Mouse (Mus musculus): ENCODE results near the gene Bcas1. TPM values are rescaled to one million over a fixed set of nuclear protein-coding genes. Genes with fewer than 3 reads are reported as not detected.
"Not testable (repeated sequence)": the region's sequence is repeated elsewhere in the genome, so short reads cannot be mapped to it uniquely, and the experiment has no call there.

Bcas1 gene
- polyA plus RNA-seq, 1 experiment from 2014 or later = 1.1 TPM

DNA sequence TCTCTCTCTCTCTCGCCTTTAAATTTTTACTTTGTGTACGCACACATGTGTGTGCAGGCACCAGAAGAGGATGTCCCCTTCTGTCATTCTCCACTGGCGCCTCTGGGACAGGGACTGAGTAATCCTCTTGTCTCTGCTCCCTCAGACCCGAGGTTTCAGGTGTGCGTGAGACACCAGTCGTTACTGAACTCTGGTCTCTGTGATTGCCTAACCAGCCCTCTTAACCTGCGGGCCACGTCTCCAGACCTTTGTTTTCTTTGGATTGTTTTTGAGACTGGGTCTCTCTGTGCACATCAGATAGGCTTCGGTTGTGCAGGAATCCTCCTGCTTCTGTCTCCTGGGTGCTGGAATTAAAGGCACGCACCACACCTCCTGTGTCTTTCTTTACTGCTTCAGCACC lies 31.5 kb upstream of the Bcas1 start:
- Histone ChIP-seq H3K4me1 (replicated peaks) (no peaks in the 10 kb centered on the region), H3K27me3 (replicated peaks) (peaks cover 82% of the 10 kb centered on the region), H3K36me3 (no peaks in the 10 kb centered on the region), H3K27ac (ENCODE audit: poor library complexity, severe bottlenecking) (no peak overlapping the region), H3K9me3 (replicated peaks) (no peaks in the 10 kb centered on the region), H3K9ac (no peak overlapping the region), H3K4me3 (no peak overlapping the region), H3K4me2 (no peak overlapping the region)
- WGBS = 67% methylated on average over 10 of the region's 10 CpGs
- ATAC-seq (ENCODE audit: insufficient number of reproducible peaks, low FRiP score) = no peak

GRCm38 (mm10) chr2:170453809-170454208 lies 26.2 kb upstream of the Bcas1 start:
- H3K4me1 ChIP-seq (replicated peaks); H3K9me3 ChIP-seq (replicated peaks); H3K4me2 ChIP-seq; H3K9ac ChIP-seq; H3K27ac ChIP-seq (ENCODE audit: poor library complexity, severe bottlenecking); H3K36me3 ChIP-seq; ATAC-seq (ENCODE audit: insufficient number of reproducible peaks, low FRiP score); H3K4me3 ChIP-seq: not testable (repeated sequence)
- WGBS = 38% methylated on average over 4 of the region's 4 CpGs
- H3K27me3 ChIP-seq (replicated peaks) = peaks cover 73% of the 10 kb centered on the region

- H3K27ac ChIP-seq (ENCODE audit: poor library complexity, severe bottlenecking) = no peak overlapping the region
- no peaks in the 10 kb centered on the region for H3K36me3 ChIP-seq
- 7% methylated on average over 9 of the region's 9 CpGs for WGBS
- H3K4me2 ChIP-seq = peak overlapping the region; percentile 34
- H3K27me3 ChIP-seq (replicated peaks) = peaks cover 73% of the 10 kb centered on the region
- no peak overlapping the region for H3K9ac ChIP-seq
- H3K9me3 ChIP-seq (replicated peaks) = no peaks in the 10 kb centered on the region; the same call in 1 of the 2 replicates
- H3K4me1 ChIP-seq (replicated peaks) = 0 out of 2 replicates have a peak, but pooled peaks cover 3% of the 10 kb centered on the region
- no peak for ATAC-seq (ENCODE audit: insufficient number of reproducible peaks, low FRiP score)
- H3K4me3 ChIP-seq = no peak overlapping the region
Observed at GRCm38 (mm10) chr2:170450933-170451332, 23.3 kb upstream of the Bcas1 start.

DNA sequence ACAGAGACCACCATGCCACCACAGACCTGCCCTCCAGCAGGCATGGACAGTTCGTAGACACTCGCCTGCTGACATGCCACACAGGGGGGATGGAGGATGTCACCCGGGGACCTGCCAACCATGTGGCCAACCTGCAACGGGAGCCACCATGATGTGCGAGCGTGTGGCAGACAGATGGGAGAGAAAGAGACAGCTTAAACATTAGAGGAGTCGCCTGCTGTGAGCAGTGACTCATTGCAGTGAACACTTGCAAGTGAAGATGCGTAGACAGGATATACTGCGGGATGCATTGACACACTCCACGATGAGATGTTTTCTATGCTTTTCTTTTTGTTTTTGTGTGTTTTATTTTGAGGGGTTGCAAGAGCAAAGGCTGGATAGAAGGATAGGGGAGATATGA lies 20.0 kb upstream of the Bcas1 start:
- no peak overlapping the region for H3K4me3 ChIP-seq
- no peaks in the 10 kb centered on the region for H3K36me3 ChIP-seq
- peaks cover 64% of the 10 kb centered on the region for H3K27me3 ChIP-seq (replicated peaks)
- H3K27ac ChIP-seq (ENCODE audit: poor library complexity, severe bottlenecking) = no peak overlapping the region
- 67% methylated on average over 10 of the region's 10 CpGs for WGBS
- 0 out of 2 replicates have a peak, but pooled peaks cover 3% of the 10 kb centered on the region for H3K4me1 ChIP-seq (replicated peaks)
- H3K9ac ChIP-seq = no peak overlapping the region
- ATAC-seq (ENCODE audit: insufficient number of reproducible peaks, low FRiP score) = no peak
- no peak overlapping the region for H3K4me2 ChIP-seq
- no peaks in the 10 kb centered on the region; the same call in 1 of the 2 replicates for H3K9me3 ChIP-seq (replicated peaks)

GRCm38 (mm10) chr2:170446843-170447383 lies 19.3 kb upstream of the Bcas1 start:
- no peak overlapping the region for H3K4me2 ChIP-seq
- WGBS = 81% methylated on average over 5 of the region's 5 CpGs
- H3K9me3 ChIP-seq (replicated peaks) = no peaks in the 10 kb centered on the region; the same call in 1 of the 2 replicates
- no peak overlapping the region for H3K4me3 ChIP-seq
- H3K36me3 ChIP-seq = no peaks in the 10 kb centered on the region
- H3K27ac ChIP-seq (ENCODE audit: poor library complexity, severe bottlenecking) = no peak overlapping the region
- 0 out of 2 replicates have a peak, but pooled peaks cover 3% of the 10 kb centered on the region for H3K4me1 ChIP-seq (replicated peaks)
- peaks cover 59% of the 10 kb centered on the region for H3K27me3 ChIP-seq (replicated peaks)
- no peak overlapping the region for H3K9ac ChIP-seq
- ATAC-seq (ENCODE audit: insufficient number of reproducible peaks, low FRiP score) = no peak

DNA sequence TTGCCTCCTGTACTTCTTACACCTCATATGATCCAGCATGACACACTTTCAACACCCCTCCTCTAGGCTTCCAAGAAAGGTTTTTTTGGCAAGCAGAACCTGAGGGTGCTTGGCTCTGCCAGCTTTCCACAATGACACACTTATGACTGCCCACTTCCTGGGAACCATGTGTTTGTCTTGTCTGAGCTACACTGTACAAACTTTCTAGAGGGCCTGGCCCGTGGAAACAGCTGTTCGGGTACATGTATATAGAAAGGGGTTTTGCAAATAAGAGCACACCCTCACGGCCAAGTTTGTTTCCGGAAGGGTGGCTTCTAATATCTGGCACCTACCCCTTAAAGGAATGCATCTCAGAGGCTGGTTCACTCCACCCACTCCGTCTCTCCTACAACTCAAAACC lies 18.2 kb upstream of the Bcas1 start:
- H3K4me1 ChIP-seq (replicated peaks) = no peaks in the 10 kb centered on the region
- H3K27ac ChIP-seq (ENCODE audit: poor library complexity, severe bottlenecking) = no peak overlapping the region
- H3K36me3 ChIP-seq = no peaks in the 10 kb centered on the region
- no peaks in the 10 kb centered on the region; the same call in 1 of the 2 replicates for H3K9me3 ChIP-seq (replicated peaks)
- no peak overlapping the region for H3K9ac ChIP-seq
- no peak overlapping the region for H3K4me2 ChIP-seq
- no peak for ATAC-seq (ENCODE audit: insufficient number of reproducible peaks, low FRiP score)
- 77% methylated on average over 5 of the region's 5 CpGs for WGBS
- H3K4me3 ChIP-seq = no peak overlapping the region
- H3K27me3 ChIP-seq (replicated peaks) = peaks cover 63% of the 10 kb centered on the region

- 50% methylated on average over 3 of the region's 3 CpGs for WGBS
- Histone ChIP-seq H3K9me3 (replicated peaks) (no peaks in the 10 kb centered on the region), H3K4me1 (replicated peaks) (no peaks in the 10 kb centered on the region), H3K4me3 (no peak overlapping the region), H3K9ac (no peak overlapping the region), H3K27me3 (replicated peaks) (peaks cover 65% of the 10 kb centered on the region), H3K4me2 (no peak overlapping the region), H3K36me3 (no peaks in the 10 kb centered on the region), H3K27ac (ENCODE audit: poor library complexity, severe bottlenecking) (no peak overlapping the region)
- no peak for ATAC-seq (ENCODE audit: insufficient number of reproducible peaks, low FRiP score)
Observed at GRCm38 (mm10) chr2:170442535-170442934, 14.9 kb upstream of the Bcas1 start.

- Histone ChIP-seq H3K27ac (ENCODE audit: poor library complexity, severe bottlenecking) (no peak overlapping the region), H3K4me2 (no peak overlapping the region), H3K9me3 (replicated peaks) (no peaks in the 10 kb centered on the region), H3K36me3 (no peaks in the 10 kb centered on the region), H3K4me3 (no peak overlapping the region), H3K27me3 (replicated peaks) (peaks cover 68% of the 10 kb centered on the region), H3K4me1 (replicated peaks) (no peaks in the 10 kb centered on the region), H3K9ac (no peak overlapping the region)
- 46% methylated on average over 13 of the region's 13 CpGs for WGBS
- no peak for ATAC-seq (ENCODE audit: insufficient number of reproducible peaks, low FRiP score)
Observed at GRCm38 (mm10) chr2:170438782-170439181, 11.1 kb upstream of the Bcas1 start.

GRCm38 (mm10) chr2:170436204-170436603 lies 8.6 kb upstream of the Bcas1 start:
- peaks cover 54% of the 10 kb centered on the region for H3K27me3 ChIP-seq (replicated peaks)
- no peaks in the 10 kb centered on the region for H3K36me3 ChIP-seq
- no peak overlapping the region for H3K4me2 ChIP-seq
- no peak for ATAC-seq (ENCODE audit: insufficient number of reproducible peaks, low FRiP score)
- H3K9ac ChIP-seq = no peak overlapping the region
- H3K9me3 ChIP-seq (replicated peaks) = no peaks in the 10 kb centered on the region
- H3K27ac ChIP-seq (ENCODE audit: poor library complexity, severe bottlenecking) = no peak overlapping the region
- no peak overlapping the region for H3K4me3 ChIP-seq
- no peaks in the 10 kb centered on the region for H3K4me1 ChIP-seq (replicated peaks)
- WGBS = 59% methylated on average over 4 of the region's 4 CpGs

- no peak overlapping the region for H3K4me2 ChIP-seq
- no peak overlapping the region for H3K9ac ChIP-seq
- H3K36me3 ChIP-seq = no peaks in the 10 kb centered on the region
- no peak for ATAC-seq (ENCODE audit: insufficient number of reproducible peaks, low FRiP score)
- H3K27ac ChIP-seq (ENCODE audit: poor library complexity, severe bottlenecking) = no peak overlapping the region
- H3K9me3 ChIP-seq (replicated peaks) = no peaks in the 10 kb centered on the region
- H3K27me3 ChIP-seq (replicated peaks) = peaks cover 24% of the 10 kb centered on the region
- WGBS = 54% methylated on average over 6 of the region's 6 CpGs
- no peak overlapping the region for H3K4me3 ChIP-seq
- H3K4me1 ChIP-seq (replicated peaks) = no peaks in the 10 kb centered on the region
Observed at GRCm38 (mm10) chr2:170432152-170432551, 4.5 kb upstream of the Bcas1 start.

- no peak overlapping the region for H3K4me3 ChIP-seq
- no peak for ATAC-seq (ENCODE audit: insufficient number of reproducible peaks, low FRiP score)
- H3K9me3 ChIP-seq (replicated peaks) = no peaks in the 10 kb centered on the region
- H3K36me3 ChIP-seq = no peaks in the 10 kb centered on the region
- H3K27me3 ChIP-seq (replicated peaks) = peaks cover 5% of the 10 kb centered on the region
- no peak overlapping the region for H3K27ac ChIP-seq (ENCODE audit: poor library complexity, severe bottlenecking)
- H3K9ac ChIP-seq = no peak overlapping the region
- no peaks in the 10 kb centered on the region for H3K4me1 ChIP-seq (replicated peaks)
- WGBS = 64% methylated on average over 8 of the region's 8 CpGs
- no peak overlapping the region for H3K4me2 ChIP-seq
Observed at GRCm38 (mm10) chr2:170428966-170429365, 1.3 kb upstream of the Bcas1 start.

- ATAC-seq (ENCODE audit: insufficient number of reproducible peaks, low FRiP score) = no peak
- Histone ChIP-seq H3K9me3 (replicated peaks) (no peaks in the 10 kb centered on the region), H3K9ac (no peak overlapping the region), H3K36me3 (no peaks in the 10 kb centered on the region), H3K27me3 (replicated peaks) (peaks cover 4% of the 10 kb centered on the region), H3K4me1 (replicated peaks) (no peaks in the 10 kb centered on the region), H3K27ac (ENCODE audit: poor library complexity, severe bottlenecking) (no peak overlapping the region), H3K4me2 (no peak overlapping the region), H3K4me3 (no peak overlapping the region)
- WGBS = 62% methylated on average over 3 of the region's 3 CpGs
Observed at GRCm38 (mm10) chr2:170424131-170424530, 3.5 kb downstream of the Bcas1 start.

Measured in heart, embryonic 12.5 days (tissue).